Mouse (Mus musculus) heart, adult 2 months (tissue): ENCODE measurements around the gene Krtap4-7.

Source experiments
- CTCF ChIP-seq: fragments of 200-600 bp; IDR thresholded peaks from 2 replicates; pipeline ENCODE4 v1.8.1; 2022; ENCODE audit warnings: antibody characterized with exemption, mild to moderate bottlenecking, moderate library complexity
- EP300 ChIP-seq: fragments of 200-500 bp; IDR thresholded peaks from 2 replicates; pipeline ENCODE4 v1.6.1; 2011; ENCODE audit warnings: low read depth, low read length, control low read depth; ENCODE audit not compliant: insufficient read depth
- POLR2A ChIP-seq: fragments of 200-500 bp; IDR thresholded peaks from 2 replicates; pipeline ENCODE4 v1.6.1; 2011; ENCODE audit warnings: mild to moderate bottlenecking, low read depth, low read length, control low read depth; ENCODE audit not compliant: insufficient read depth

- TF ChIP-seq POLR2A (no peak), CTCF (no peak), EP300 (no peak)
Measured at GRCm38 (mm10) chr11:99633293-99633692, 10.6 kb downstream of the Krtap4-7 start.
